Mouse (Mus musculus): ENCODE data around the gene Gm7697. TPM values are rescaled to one million over a fixed set of nuclear protein-coding genes. Genes with fewer than 3 reads are reported as not detected.
"Not testable (repeated sequence)": the region's sequence is repeated elsewhere in the genome, so short reads cannot be mapped to it uniquely, and the experiment has no call there.

Gm7697 gene
- total RNA-seq (2014; rRNA removed) (0.42 TPM in 1 of 2 replicates, not detected in the other), polyA plus RNA-seq (2015; fragmentation: Nextera tagmentation; extraction: Ambion mirVana) (not detected in 2 replicates)

DNA sequence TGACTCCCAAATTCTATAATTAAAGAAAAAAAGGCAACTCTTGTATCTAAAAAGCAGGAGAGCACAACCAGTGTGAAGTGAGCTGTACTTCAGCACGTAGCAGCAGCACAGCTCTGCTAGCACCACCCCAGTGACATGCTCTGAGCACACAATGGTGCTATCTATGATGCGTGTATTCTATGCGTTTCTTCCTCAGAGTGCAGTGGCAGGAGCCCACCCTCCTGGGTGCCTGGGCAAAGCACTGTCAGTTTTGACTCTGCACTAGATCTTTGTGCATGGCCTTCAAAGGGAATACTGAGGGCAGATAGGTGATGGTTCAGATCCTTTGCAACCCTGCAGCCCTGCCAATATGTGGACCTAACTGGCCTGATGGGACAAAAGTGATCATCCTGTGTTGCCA, at the start of gene Gm7697:
Gene Gm7697, minus strand, starts transcription at position 101 of the 400 bp plus-strand sequence.
- 74% methylated on average over 1 of the region's 3 CpGs for WGBS
- not testable (repeated sequence) for H3K27ac ChIP-seq (ENCODE audit: low read depth, low read length); DNase-seq (ENCODE audit: low spot score); H3K4me2 ChIP-seq (ENCODE audit: low read depth, low read length, poor library complexity, severe bottlenecking); H3K4me1 ChIP-seq (ENCODE audit: insufficient read depth, low read length); H3K9ac ChIP-seq (replicated peaks; ENCODE audit: low read length, poor library complexity, severe bottlenecking); ATAC-seq (ENCODE audit: low FRiP score); H3K36me3 ChIP-seq (ENCODE audit: insufficient read depth, low read length); H3K9me3 ChIP-seq (ENCODE audit: low read length); H3K27me3 ChIP-seq (ENCODE audit: insufficient read depth, low read length); H3K4me3 ChIP-seq (ENCODE audit: low read depth, low read length)

GRCm38 (mm10) chr8:69551249-69551648, 28.5 kb upstream of the Gm7697 start:
- not testable (repeated sequence) for H3K27ac ChIP-seq (ENCODE audit: low read depth, low read length); H3K9me3 ChIP-seq (ENCODE audit: low read length); H3K4me1 ChIP-seq (ENCODE audit: insufficient read depth, low read length); H3K4me3 ChIP-seq (ENCODE audit: low read depth, low read length); H3K36me3 ChIP-seq (ENCODE audit: insufficient read depth, low read length); H3K9ac ChIP-seq (replicated peaks; ENCODE audit: low read length, poor library complexity, severe bottlenecking); H3K4me2 ChIP-seq (ENCODE audit: low read depth, low read length, poor library complexity, severe bottlenecking); DNase-seq (ENCODE audit: low spot score); ATAC-seq (ENCODE audit: low FRiP score); H3K27me3 ChIP-seq (ENCODE audit: insufficient read depth, low read length)
- 47% methylated on average over 2 of the region's 2 CpGs for WGBS

- not testable (repeated sequence) for H3K9me3 ChIP-seq (ENCODE audit: low read length); H3K4me2 ChIP-seq (ENCODE audit: low read depth, low read length, poor library complexity, severe bottlenecking); H3K9ac ChIP-seq (replicated peaks; ENCODE audit: low read length, poor library complexity, severe bottlenecking); H3K36me3 ChIP-seq (ENCODE audit: insufficient read depth, low read length); H3K27me3 ChIP-seq (ENCODE audit: insufficient read depth, low read length); ATAC-seq (ENCODE audit: low FRiP score); H3K4me3 ChIP-seq (ENCODE audit: low read depth, low read length); H3K4me1 ChIP-seq (ENCODE audit: insufficient read depth, low read length); H3K27ac ChIP-seq (ENCODE audit: low read depth, low read length)
- peak; percentile 67 for TF ChIP-seq CTCF (IDR thresholded peaks at IDR 0.05)
- 3% methylated on average over 8 of the region's 8 CpGs for WGBS
- peak; percentile 59 for DNase-seq (ENCODE audit: low spot score)
Observed at GRCm38 (mm10) chr8:69549556-69549955, 26.8 kb upstream of the Gm7697 start.

GRCm38 (mm10) chr8:69548114-69548513, 25.3 kb upstream of the Gm7697 start:
- H3K27ac ChIP-seq (ENCODE audit: low read depth, low read length); H3K9ac ChIP-seq (replicated peaks; ENCODE audit: low read length, poor library complexity, severe bottlenecking); H3K4me2 ChIP-seq (ENCODE audit: low read depth, low read length, poor library complexity, severe bottlenecking); H3K9me3 ChIP-seq (ENCODE audit: low read length); H3K4me1 ChIP-seq (ENCODE audit: insufficient read depth, low read length); H3K36me3 ChIP-seq (ENCODE audit: insufficient read depth, low read length); H3K27me3 ChIP-seq (ENCODE audit: insufficient read depth, low read length); ATAC-seq (ENCODE audit: low FRiP score); H3K4me3 ChIP-seq (ENCODE audit: low read depth, low read length); DNase-seq (ENCODE audit: low spot score): not testable (repeated sequence)
- WGBS: 95% methylated on average over 3 of the region's 3 CpGs

- H3K4me3 ChIP-seq (ENCODE audit: low read depth, low read length); H3K9ac ChIP-seq (replicated peaks; ENCODE audit: low read length, poor library complexity, severe bottlenecking); H3K36me3 ChIP-seq (ENCODE audit: insufficient read depth, low read length); H3K9me3 ChIP-seq (ENCODE audit: low read length); ATAC-seq (ENCODE audit: low FRiP score); H3K27me3 ChIP-seq (ENCODE audit: insufficient read depth, low read length); H3K4me2 ChIP-seq (ENCODE audit: low read depth, low read length, poor library complexity, severe bottlenecking); H3K4me1 ChIP-seq (ENCODE audit: insufficient read depth, low read length); DNase-seq (ENCODE audit: low spot score); H3K27ac ChIP-seq (ENCODE audit: low read depth, low read length): not testable (repeated sequence)
- 69% methylated on average over 7 of the region's 7 CpGs for WGBS
- TF ChIP-seq CTCF (IDR thresholded peaks at IDR 0.05): peak; percentile 34
Observed at GRCm38 (mm10) chr8:69547208-69547607, 24.4 kb upstream of the Gm7697 start.

DNA sequence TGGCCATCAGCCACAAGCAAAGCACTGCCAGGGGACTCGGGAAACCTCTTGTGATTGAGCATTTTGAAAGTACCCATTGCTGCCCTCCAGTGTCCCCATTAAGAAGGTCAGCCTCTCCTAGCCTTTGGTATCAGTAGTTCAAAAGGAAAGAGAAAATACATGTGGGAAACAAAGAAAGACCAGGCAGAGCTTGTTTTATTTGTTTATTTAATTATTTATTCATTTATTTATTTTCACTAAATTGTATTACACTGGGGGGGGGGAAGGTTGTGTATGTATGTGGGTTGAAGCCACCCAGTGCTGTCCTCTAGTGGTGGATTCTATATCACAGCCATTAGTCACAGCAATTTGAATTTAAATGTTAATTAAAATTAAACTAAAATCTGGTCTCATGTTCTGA, 22.2 kb upstream of the Gm7697 start:
- H3K36me3 ChIP-seq (ENCODE audit: insufficient read depth, low read length); H3K27me3 ChIP-seq (ENCODE audit: insufficient read depth, low read length); H3K27ac ChIP-seq (ENCODE audit: low read depth, low read length); H3K4me1 ChIP-seq (ENCODE audit: insufficient read depth, low read length); DNase-seq (ENCODE audit: low spot score); H3K4me2 ChIP-seq (ENCODE audit: low read depth, low read length, poor library complexity, severe bottlenecking); H3K4me3 ChIP-seq (ENCODE audit: low read depth, low read length); ATAC-seq (ENCODE audit: low FRiP score); H3K9me3 ChIP-seq (ENCODE audit: low read length); H3K9ac ChIP-seq (replicated peaks; ENCODE audit: low read length, poor library complexity, severe bottlenecking): not testable (repeated sequence)
- TF ChIP-seq CTCF (IDR thresholded peaks at IDR 0.05): peak; percentile 47
- no CpG with 5 or more reads among the region's 1 CpGs for WGBS

GRCm38 (mm10) chr8:69544511-69544910, 21.7 kb upstream of the Gm7697 start:
- ATAC-seq (ENCODE audit: low FRiP score); H3K9me3 ChIP-seq (ENCODE audit: low read length); DNase-seq (ENCODE audit: low spot score); H3K4me1 ChIP-seq (ENCODE audit: insufficient read depth, low read length); H3K4me2 ChIP-seq (ENCODE audit: low read depth, low read length, poor library complexity, severe bottlenecking); H3K4me3 ChIP-seq (ENCODE audit: low read depth, low read length); H3K27me3 ChIP-seq (ENCODE audit: insufficient read depth, low read length); H3K36me3 ChIP-seq (ENCODE audit: insufficient read depth, low read length); H3K9ac ChIP-seq (replicated peaks; ENCODE audit: low read length, poor library complexity, severe bottlenecking); H3K27ac ChIP-seq (ENCODE audit: low read depth, low read length): not testable (repeated sequence)
- WGBS: 80% methylated on average over 13 of the region's 13 CpGs

DNA sequence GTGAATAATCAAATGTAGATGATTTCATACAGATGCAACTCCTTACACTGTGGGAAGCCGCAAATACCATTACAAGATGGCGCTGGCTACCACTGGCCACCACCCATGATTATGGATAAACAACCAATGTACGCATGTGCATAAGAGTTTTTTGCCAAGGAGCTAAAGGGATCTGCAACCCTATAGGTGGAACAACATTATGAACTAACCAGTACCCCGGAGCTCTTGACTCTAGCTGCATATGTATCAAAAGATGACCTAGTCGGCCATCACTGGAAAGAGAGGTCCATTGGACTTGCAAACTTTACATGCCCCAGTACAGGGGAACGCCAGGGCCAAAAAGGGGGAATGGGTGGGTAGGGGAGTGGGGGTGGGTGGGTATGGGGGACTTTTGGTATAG, 21.2 kb upstream of the Gm7697 start:
- WGBS: 95% methylated on average over 4 of the region's 6 CpGs
- peak; percentile 41; the same call in 1 of the 2 replicates for ATAC-seq (ENCODE audit: low FRiP score)

DNA sequence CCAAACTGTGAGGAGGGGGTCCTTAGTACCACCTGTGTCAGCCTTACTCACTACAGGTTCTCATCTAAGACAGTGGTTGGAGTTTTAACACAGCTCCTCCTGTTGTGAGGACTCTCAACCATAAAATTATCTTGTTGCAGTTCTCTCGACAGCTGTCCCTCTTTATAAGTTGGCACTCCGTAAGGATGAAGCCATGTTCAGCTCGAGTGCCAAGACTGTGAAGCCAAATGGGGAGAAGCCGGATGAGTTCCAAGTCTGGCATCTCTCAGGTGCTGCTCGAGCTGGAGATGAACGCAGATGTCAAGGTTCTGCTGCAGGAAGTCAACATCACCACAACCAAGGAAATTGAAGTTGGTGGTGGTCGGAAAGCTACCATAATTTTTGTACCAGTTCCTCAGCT, 18.0 kb upstream of the Gm7697 start:
- 87% methylated on average over 6 of the region's 7 CpGs for WGBS
- not testable (repeated sequence) for H3K9ac ChIP-seq (replicated peaks; ENCODE audit: low read length, poor library complexity, severe bottlenecking); H3K27me3 ChIP-seq (ENCODE audit: insufficient read depth, low read length); H3K27ac ChIP-seq (ENCODE audit: low read depth, low read length); H3K4me2 ChIP-seq (ENCODE audit: low read depth, low read length, poor library complexity, severe bottlenecking); H3K36me3 ChIP-seq (ENCODE audit: insufficient read depth, low read length); H3K9me3 ChIP-seq (ENCODE audit: low read length); H3K4me3 ChIP-seq (ENCODE audit: low read depth, low read length); H3K4me1 ChIP-seq (ENCODE audit: insufficient read depth, low read length); ATAC-seq (ENCODE audit: low FRiP score)
- DNase-seq (ENCODE audit: low spot score): peak; percentile 12

More for the DNA sequence above, 21.2 kb upstream of the Gm7697 start:
- not testable (repeated sequence) for H3K4me2 ChIP-seq (ENCODE audit: low read depth, low read length, poor library complexity, severe bottlenecking); H3K27me3 ChIP-seq (ENCODE audit: insufficient read depth, low read length); H3K9me3 ChIP-seq (ENCODE audit: low read length); H3K36me3 ChIP-seq (ENCODE audit: insufficient read depth, low read length); H3K4me1 ChIP-seq (ENCODE audit: insufficient read depth, low read length); H3K9ac ChIP-seq (replicated peaks; ENCODE audit: low read length, poor library complexity, severe bottlenecking); H3K27ac ChIP-seq (ENCODE audit: low read depth, low read length); DNase-seq (ENCODE audit: low spot score); H3K4me3 ChIP-seq (ENCODE audit: low read depth, low read length)
